Mouse (Mus musculus) limb, embryonic 14.5 days (tissue): Measurements from ENCODE around the gene Rubcn. TPM values are rescaled to one million over a fixed set of nuclear protein-coding genes. Genes with fewer than 3 reads are reported as not detected.

Source experiments
- ATAC-seq: fragments of 200-750 bp; cut with Nextera tagmentation; 2 replicates; pipeline ENCODE4 v1.8.0; 2017; ENCODE audit warnings: low read depth, moderate number of reproducible peaks, moderate TSS enrichment; ENCODE audit not compliant: low FRiP score
- DNase-seq: peaks from one replicate; pipeline ENCODE4 v3.0.0-alpha.2; 2015; ENCODE audit warnings: low spot score
- H3K27ac ChIP-seq: fragments of 300-500 bp; sonication (generic); replicated peaks from 2 replicates; pipeline ENCODE4 v1.5.1; 2014; ENCODE audit warnings: low read depth, mild to moderate bottlenecking, low read length, moderate library complexity, mixed read lengths
- H3K27me3 ChIP-seq: fragments of 300-500 bp; sonication (generic); 2 replicates; pipeline ENCODE4 v1.6.1; 2014; ENCODE audit warnings: low read length, mixed read lengths; ENCODE audit not compliant: control insufficient read depth, insufficient read depth
- H3K36me3 ChIP-seq: fragments of 300-500 bp; sonication (generic); 2 replicates; pipeline ENCODE4 v1.6.1; 2014; ENCODE audit warnings: mild to moderate bottlenecking, low read length, moderate library complexity, mixed read lengths; ENCODE audit not compliant: control insufficient read depth, insufficient read depth
- H3K4me1 ChIP-seq: fragments of 300-500 bp; sonication (generic); 2 replicates; pipeline ENCODE4 v1.6.1; 2014; ENCODE audit warnings: antibody characterized with exemption, low read length, mixed read lengths; ENCODE audit not compliant: control insufficient read depth, insufficient read depth
- H3K4me2 ChIP-seq: fragments of 300-500 bp; sonication (generic); replicated peaks from 2 replicates; pipeline ENCODE4 v1.6.1; 2014; ENCODE audit warnings: low read depth, mild to moderate bottlenecking, low read length, moderate library complexity; ENCODE audit not compliant: severe bottlenecking
- H3K4me3 ChIP-seq: fragments of 300-500 bp; sonication (generic); replicated peaks from 2 replicates; pipeline ENCODE4 v1.5.1; 2014; ENCODE audit warnings: low read length
- H3K9ac ChIP-seq: fragments of 300-500 bp; sonication (generic); 2 replicates; pipeline ENCODE4 v1.6.1; 2014; ENCODE audit warnings: mild to moderate bottlenecking, low read depth, low read length, moderate library complexity; ENCODE audit not compliant: severe bottlenecking
- H3K9me3 ChIP-seq: fragments of 300-500 bp; sonication (generic); 2 replicates; pipeline ENCODE4 v1.6.1; 2016; ENCODE audit warnings: low read length; ENCODE audit not compliant: control insufficient read depth
- POLR2A ChIP-seq: fragments of 200-500 bp; IDR thresholded peaks from 2 replicates; pipeline ENCODE4 v1.8.0; 2012; ENCODE audit warnings: inconsistent platforms, mild to moderate bottlenecking, moderate library complexity, borderline replicate concordance; ENCODE audit not compliant: insufficient read depth, insufficient read length; ENCODE audit errors: extremely low read depth
- WGBS: fragments of 180-500 bp; shearing (Covaris S2); extraction: QIAGEN DNeasy Blood & Tissue Kit; methylation state at CpG from one replicate; pipeline ENCODE4 v1.1.7; 2014; 5-methylcytosine and 5-hydroxymethylcytosine counted together
- polyA plus RNA-seq, 2 experiments: library from polyadenylated mRNA; depleted of rRNA in 1 of 2; stranded (reverse) in 1 of 2; unstranded in 1 of 2; fragments of >200 nt; fragmentation: Nextera tagmentation in 1 of 2; extraction: Ambion mirVana in 1 of 2; gene quantifications; 2 replicates each; pipeline versions ENCODE4 v1.2.1 to v1.2.3; 2012 to 2014

Gene Rubcn
- polyA plus RNA-seq, 2 experiments: 19.6 to 35.7 TPM

DNA sequence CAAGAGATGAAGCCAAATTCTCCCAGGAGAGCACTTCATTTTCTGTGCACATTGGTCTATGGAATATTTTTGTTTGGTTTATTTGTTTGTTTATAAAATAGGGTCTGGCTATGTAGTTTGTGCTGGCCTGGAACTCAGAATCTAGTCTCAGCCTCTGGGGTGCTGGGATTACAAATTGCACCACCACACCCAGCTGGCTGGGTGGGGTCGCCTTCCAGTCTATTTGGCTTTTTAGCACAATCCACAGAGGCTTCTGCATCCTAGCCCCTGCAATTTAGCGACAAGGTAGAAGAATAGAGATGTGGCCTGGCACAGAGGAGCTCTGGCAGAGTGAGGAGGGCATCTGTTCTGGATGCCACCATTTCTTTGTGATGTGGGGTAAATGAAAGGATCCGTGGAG, 63.8 kb downstream of the Rubcn start:
- ATAC-seq: no peak
- no peak for DNase-seq
- 65% methylated on average over 3 of the region's 3 CpGs for WGBS
- no peaks in the 10 kb centered on the region for H3K27me3 ChIP-seq
- no peak overlapping the region for H3K4me3 ChIP-seq
- H3K4me2 ChIP-seq: no peak overlapping the region
- H3K9ac ChIP-seq: no peak overlapping the region
- no peak for TF ChIP-seq POLR2A
- H3K4me1 ChIP-seq: peaks cover 10% of the 10 kb centered on the region
- no peak overlapping the region for H3K27ac ChIP-seq
- H3K36me3 ChIP-seq: no peaks in the 10 kb centered on the region
- H3K9me3 ChIP-seq: no peaks in the 10 kb centered on the region

DNA sequence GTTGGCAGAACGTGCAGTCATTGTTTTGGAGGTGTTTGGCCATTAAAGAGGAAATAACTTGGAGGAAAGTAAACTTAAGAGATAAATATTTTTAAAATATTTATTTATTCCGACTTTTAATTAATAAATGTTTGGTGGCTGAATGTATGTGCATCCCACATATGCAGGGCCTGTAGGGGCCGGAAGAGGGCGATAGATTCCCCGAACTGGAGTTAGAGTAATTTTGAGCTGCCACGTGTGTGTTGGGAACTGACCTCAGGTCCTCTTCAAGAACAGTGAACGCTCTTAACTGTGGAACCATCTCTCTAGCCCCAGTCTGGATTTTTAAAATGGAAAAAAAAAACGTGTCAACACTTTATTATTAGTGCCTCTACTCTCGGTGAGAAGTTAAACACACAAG, 64.2 kb downstream of the Rubcn start:
- no peak overlapping the region for H3K4me3 ChIP-seq
- DNase-seq: no peak

DNA sequence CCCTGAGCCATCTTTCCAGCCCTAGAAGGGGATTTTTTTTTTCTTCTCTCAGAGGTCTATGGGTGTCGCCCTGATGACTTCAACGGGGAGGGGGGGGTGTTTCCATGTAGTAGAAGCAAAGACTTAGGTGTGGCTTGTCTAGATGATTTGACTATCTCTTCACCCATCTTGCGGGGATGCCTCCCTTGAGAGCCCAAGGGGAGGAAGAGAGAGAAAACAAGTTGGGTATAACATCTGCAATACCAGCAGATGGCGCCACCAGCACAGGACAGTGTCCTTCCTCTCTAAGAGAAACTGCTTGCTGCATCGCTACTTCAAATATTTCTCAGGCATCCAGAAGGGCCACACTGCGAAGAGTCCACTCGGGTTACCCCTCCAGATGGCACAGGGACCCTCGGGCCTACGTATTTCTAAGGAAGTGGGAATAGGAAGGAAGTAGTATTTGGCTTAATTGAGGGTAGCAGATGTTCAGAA, 64.6 kb downstream of the Rubcn start:
- DNase-seq: peak; percentile 89
- H3K36me3 ChIP-seq: no peaks in the 10 kb centered on the region
- no peak for TF ChIP-seq POLR2A
- ATAC-seq: peak; percentile 64; the same call in 1 of the 2 replicates
- no peak overlapping the region for H3K9ac ChIP-seq
- no peak overlapping the region for H3K4me3 ChIP-seq
- H3K4me1 ChIP-seq: peaks cover 10% of the 10 kb centered on the region
- H3K27me3 ChIP-seq: no peaks in the 10 kb centered on the region
- no peaks in the 10 kb centered on the region for H3K9me3 ChIP-seq
- no peak overlapping the region for H3K27ac ChIP-seq
- WGBS: 2% methylated on average over 9 of the region's 9 CpGs
- H3K4me2 ChIP-seq: no peak overlapping the region; the same call in 1 of the 2 replicates

More for the DNA sequence above, 64.2 kb downstream of the Rubcn start:
- no peaks in the 10 kb centered on the region for H3K9me3 ChIP-seq
- ATAC-seq: no peak
- no peak overlapping the region; the same call in 1 of the 2 replicates for H3K4me2 ChIP-seq
- WGBS: 49% methylated on average over 9 of the region's 9 CpGs
- H3K4me1 ChIP-seq: peaks cover 10% of the 10 kb centered on the region
- H3K9ac ChIP-seq: no peak overlapping the region
- H3K36me3 ChIP-seq: no peaks in the 10 kb centered on the region
- no peak overlapping the region for H3K27ac ChIP-seq
- no peaks in the 10 kb centered on the region for H3K27me3 ChIP-seq
- TF ChIP-seq POLR2A: no peak

- H3K4me3 ChIP-seq: no peak within 1 kb of the TSS
- DNase-seq (no peak), ATAC-seq (no peak)
- H3K36me3 ChIP-seq: no peaks in the 10 kb centered on the region
- H3K27me3 ChIP-seq: no peaks in the 10 kb centered on the region
- no peak for TF ChIP-seq POLR2A
- H3K27ac ChIP-seq: no peak within 1 kb of the TSS
- H3K4me1 ChIP-seq: peaks cover 5% of the 10 kb centered on the region
- no peak within 1 kb of the TSS for H3K4me2 ChIP-seq
- H3K9me3 ChIP-seq: no peaks in the 10 kb centered on the region
- WGBS: 78% methylated on average over 4 of the region's 4 CpGs
- H3K9ac ChIP-seq: no peak within 1 kb of the TSS
Observed at GRCm38 (mm10) chr16:32810321-32810720, 67.2 kb downstream of the Rubcn start, which contains the start of gene Smbd1. Smbd1 (minus strand) TSS chr16:32810477.

DNA sequence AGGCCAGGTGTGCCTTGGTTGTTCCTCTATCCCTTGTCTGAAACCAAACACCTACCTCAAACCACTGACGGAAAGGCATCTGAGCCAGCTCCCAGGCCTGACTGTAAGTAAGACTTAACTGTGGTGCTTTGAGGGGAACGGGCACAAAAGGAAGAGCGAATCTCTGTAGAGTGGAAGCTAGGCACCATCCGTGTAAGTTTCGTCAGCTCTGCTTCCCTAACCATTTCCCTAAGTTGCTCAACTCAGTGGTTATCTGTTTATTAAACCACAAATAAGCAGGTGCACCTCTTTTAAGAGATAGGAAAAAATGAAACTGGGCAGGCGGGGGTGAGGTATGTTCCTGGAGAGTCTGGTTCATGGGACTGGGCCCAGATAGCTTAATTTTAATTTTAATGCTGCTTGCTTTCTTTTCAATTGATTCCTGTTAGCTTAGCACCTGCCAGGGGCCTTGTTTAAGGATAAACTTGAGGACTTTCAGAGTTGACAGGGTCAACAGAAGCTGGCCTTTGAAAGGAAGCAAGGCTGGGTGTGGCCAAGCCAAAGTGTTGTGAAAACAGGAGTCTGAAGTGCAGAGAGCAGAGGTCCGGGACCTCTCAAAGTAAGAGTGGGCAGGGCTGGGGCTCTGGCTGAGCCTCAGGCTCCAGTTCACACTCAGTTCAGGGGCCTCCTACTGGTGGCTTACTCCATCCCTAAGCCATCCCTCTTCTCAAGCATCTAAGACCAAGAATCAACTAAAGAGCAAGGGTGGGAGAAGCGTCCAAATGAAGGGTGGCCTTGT, 70.0 kb downstream of the Rubcn start:
- H3K9ac ChIP-seq: no peak overlapping the region
- 59% methylated on average over 8 of the region's 8 CpGs for WGBS
- no peak overlapping the region for H3K4me3 ChIP-seq
- ATAC-seq: no peak
- peaks cover 7% of the 10 kb centered on the region; the same call in 1 of the 2 replicates for H3K4me1 ChIP-seq
- no peak for DNase-seq
- H3K27ac ChIP-seq: no peak overlapping the region
- H3K9me3 ChIP-seq: no peaks in the 10 kb centered on the region
- H3K36me3 ChIP-seq: no peaks in the 10 kb centered on the region
- no peak for TF ChIP-seq POLR2A
- H3K27me3 ChIP-seq: no peaks in the 10 kb centered on the region
- H3K4me2 ChIP-seq: no peak overlapping the region
